Mouse (Mus musculus): ENCODE measurements at regions not wholly inside any gene's neighbourhood (a gene's known extent, or its start where the extent isn't known, plus 50 kb on each side); places are given as distances from the start of the nearest gene placed in this dataset.

DNA sequence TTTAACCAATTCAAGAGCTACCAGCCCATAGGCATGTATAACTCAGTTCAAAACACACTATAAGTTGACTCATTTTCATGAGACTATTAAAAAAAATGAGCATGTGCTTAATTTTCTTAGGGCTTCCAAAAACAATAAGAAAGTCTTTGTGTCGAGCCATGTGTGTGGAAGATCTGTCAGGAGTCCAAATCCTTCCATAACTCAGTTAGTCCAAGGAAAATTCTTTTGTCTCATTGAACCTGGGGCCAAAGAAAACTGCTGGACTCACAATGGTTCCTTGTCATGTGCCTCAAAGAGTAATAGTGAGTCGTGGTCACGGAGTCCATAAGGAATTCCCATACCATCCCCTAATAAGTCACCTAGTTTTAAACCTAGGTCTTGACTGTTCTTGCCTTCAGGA is 199.0 kb upstream of the Gm21798 start:
- no peak for DNase-seq (ENCODE audit: low spot score in 2 of 2)

DNA sequence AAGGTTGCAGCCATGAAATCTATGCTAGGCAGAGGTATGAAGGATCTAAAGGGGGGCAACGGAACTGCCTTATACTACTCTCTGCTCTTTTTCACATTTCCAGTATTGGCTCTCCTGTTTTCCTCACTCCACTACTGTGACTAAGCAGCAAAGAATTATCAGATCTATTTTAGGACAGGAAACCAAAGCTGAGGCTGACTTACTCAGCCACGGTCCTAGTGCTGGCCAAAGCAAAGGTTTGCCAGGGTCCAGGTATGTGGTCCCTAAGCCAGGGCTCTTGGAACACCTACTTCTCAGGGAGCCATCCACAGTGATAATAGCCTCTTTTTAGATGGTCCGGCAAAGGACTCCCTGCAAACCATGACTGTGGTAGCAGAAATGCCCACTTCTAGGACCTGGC is 195.6 kb upstream of the Gm21798 start:
- no peak for DNase-seq (ENCODE audit: low spot score in 2 of 2)

DNA sequence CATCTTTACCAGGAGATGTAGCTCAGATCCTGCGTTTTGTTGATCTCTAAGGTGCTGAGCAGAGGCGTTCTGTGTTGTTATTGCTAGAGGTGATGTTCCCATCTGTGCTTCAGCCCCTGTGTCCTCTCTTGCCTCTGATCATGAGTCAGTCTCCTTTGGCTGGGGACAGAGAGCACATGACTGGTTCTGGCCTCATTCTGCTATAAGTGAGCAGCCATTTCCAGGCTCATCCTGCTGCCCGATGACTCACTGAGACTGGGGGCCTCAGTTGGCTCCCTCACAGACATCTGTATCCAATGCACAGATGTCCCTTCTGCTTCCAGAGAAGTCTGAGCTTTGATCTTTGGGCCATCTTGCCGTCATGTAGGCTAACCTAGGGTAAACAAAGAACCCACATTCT is 194.9 kb upstream of the Gm21798 start:
- DNase-seq (ENCODE audit: low spot score in 2 of 2): peak; percentile 16 to 37

DNA sequence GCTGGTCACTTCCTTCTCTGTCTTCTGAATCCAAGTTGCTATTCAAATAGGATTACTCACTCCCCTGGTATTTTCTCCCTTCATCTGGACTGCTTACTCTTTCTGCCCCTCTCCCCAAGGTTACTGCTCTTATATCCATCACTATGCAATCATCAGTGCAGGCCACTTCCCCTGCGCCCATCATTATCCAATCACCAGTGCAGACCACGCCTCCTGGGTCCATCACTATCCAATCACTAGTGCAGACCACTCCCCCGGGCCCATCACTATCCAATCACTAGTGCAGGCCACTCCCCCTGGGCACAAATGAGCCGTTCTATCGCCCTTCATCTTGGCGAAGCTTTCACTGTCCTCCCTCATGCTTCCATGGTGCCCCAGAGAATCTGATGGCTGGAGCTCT is 191.1 kb upstream of the Gm21798 start:
- DNase-seq (ENCODE audit: low spot score in 2 of 2): no peak

DNA sequence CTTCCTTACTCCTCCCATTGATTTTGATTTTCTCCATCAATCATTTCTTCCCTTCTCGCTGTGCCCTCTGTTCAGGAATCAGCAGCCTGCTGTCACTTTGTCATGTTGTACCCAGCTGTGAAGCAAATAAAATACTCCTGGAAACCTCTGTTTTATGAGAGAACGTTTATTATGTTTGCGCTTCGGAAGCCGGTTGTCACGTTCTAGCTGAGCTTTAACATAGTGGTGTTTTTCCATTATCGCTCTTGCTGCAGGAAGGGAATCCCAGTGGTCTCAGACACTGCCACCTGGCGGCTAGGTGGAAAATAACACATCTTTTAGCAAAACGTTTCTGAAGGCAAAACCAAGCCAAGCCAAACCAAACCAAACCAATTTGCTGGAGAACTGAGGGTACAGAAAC is 190.2 kb upstream of the Gm21798 start:
- peak; percentile 35 to 67 for DNase-seq (ENCODE audit: low spot score in 2 of 2)

Data from right cerebral cortex, postnatal 36 days (tissue).